Mouse (Mus musculus): Measurements from ENCODE around the gene Scn3b.

Scn3b gene

DNA sequence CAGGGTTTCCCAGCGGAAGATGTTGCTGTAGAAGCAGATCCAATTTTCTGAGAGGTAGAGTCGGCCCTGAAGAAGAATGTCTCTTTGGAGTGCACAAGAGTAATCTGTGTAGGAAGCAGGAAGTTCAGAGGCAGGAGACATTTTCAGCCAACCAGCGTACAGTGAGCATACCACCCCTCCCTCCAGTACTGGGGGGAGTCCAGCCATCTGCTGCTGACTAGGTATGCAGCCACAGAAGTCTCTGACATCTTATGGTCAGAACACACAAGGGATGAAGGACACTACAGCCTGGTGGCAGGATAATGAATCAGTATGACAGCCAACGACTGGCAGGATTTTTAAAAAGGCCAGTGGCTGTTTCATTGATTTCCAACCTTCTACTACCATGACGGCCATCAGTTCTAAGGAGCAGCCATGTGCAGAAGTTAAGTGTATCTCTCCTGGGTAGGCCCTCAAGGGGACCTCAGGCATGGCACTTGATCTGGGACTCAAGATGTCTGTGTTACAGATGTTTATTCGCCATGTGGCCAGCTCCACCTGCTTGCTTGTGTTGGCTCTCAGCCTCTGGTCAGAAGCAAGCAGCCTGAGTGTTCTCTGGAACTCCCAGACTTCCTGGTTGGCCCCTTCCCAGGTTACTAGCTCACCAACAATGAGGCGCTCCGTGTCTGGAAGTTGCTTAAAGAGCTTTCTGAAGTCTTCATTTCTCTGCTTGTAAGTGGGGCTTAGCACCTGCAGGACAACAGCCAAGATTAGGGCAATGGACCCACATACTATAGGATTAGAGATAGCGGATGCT lies 48.0 kb downstream of the Scn3b start:
- peak in 1 of 2 experiments; percentile 5 for DNase-seq (ENCODE audit: low spot score in 2 of 2)

DNA sequence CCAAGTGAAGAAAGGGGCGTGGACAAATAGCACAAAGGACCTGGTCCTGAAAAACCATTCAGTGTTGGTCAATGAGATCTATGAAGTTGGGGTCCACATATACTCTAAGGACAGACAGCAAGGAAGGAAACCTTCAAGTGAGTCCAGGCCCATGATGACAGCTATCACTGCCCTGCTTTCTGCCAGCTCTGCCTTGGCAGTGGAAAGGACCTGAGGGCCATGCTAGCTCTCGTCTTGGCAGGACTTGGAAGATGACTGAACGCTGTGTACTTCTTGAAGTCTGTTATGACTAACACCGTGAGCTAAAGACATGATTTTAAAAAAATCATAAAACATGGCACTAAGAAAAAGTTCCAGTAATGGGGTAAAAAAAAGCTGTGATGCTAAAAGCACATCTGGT lies 48.7 kb downstream of the Scn3b start:
- DNase-seq (ENCODE audit: low spot score in 2 of 2), result peak in 1 of 2 experiments; percentile 3

DNA sequence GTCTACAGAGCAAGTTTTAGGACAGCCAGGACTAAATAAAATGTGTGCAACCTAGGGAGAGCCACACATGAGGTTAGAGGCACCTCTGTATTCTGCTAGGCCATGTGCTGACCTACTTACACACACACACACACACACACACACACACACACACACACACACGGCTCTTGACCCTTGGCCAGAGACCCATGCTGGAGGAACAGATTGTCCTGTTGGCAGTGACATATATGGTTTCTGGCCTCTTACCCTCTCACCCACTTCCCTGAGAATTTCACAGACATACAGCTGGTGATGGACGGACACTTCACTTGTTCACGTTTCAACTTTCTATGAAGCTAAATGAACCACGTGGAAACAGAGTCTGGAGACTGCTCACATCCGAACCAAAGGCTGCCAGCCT lies 49.8 kb downstream of the Scn3b start:
- no peak for DNase-seq (ENCODE audit: low spot score in 2 of 2)

DNA sequence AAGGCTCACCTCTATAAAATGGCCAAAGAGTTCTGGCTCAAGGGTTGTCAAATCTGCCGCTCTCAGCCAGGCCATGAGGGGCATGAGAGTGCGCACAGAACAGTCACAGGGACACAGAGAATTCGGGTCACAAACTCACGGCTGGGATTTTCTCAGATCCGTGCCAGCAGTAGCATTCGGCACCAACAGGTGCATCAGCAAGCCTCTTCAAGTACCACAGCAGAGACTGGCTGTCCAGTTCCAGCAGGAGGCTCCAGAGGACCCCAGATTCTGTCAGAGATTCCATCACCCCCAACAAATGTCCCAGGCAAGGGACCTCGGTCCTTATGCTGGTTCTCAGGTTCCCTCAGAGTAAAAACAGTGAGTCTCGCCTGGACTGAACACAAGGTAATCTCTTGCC lies 51.4 kb downstream of the Scn3b start:
- DNase-seq (ENCODE audit: low spot score in 2 of 2), result no peak

DNA sequence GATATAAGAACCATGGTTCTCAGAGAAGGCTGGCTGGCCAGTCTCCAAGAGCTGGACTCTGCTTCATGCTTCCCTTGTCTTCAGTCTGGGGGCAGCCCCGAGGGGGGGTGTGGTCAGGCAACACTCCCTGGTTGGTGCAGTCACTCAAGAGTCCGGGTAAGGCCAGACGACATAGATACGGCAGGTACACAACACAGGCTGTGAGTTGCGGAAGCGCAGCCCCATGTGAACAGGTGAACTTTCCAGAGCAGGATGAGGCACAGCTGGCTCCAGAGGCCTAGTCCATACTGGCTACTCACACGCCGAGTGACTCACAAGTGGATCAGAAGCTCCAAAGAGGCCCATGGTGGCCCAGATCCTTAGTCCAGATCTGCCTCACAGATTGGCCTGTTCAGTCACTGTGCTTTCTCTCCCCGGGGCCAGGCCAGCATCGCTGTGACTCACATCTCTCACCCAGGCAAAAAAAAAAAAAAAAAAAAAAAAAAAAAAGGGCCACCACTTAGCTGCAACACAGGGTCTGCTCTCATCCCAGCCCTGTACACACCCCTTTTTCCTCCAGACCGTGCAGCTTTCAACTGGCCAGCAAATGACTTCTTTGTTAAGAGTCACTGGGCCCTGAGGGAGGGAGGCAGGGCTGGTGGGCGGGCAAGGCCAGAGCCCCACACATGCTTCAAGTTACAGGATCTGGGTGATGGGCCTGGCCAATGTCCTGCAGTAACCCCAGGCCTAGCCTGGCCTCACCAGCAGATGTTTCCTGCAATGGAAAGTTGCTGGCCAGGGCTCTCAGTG lies 52.1 kb downstream of the Scn3b start:
- no peak for DNase-seq (ENCODE audit: low spot score in 2 of 2)

DNA sequence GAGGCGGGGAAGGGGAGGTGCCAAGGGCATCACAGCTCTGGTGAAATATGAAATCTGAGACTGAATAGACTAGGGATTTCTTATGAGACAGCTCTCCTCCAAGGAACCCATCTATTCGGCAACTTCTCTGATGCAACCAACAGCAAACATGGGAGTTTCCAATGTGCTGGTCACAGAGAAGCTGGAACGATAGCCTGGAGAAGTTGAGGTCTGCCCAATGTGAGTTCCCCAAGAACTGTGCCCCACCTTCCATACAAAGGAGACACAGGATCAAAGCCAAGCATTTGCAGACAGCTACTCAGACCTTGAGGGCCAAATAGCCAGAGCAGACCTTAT lies 52.6 kb downstream of the Scn3b start:
- DNase-seq (ENCODE audit: low spot score in 2 of 2), result no peak

DNA sequence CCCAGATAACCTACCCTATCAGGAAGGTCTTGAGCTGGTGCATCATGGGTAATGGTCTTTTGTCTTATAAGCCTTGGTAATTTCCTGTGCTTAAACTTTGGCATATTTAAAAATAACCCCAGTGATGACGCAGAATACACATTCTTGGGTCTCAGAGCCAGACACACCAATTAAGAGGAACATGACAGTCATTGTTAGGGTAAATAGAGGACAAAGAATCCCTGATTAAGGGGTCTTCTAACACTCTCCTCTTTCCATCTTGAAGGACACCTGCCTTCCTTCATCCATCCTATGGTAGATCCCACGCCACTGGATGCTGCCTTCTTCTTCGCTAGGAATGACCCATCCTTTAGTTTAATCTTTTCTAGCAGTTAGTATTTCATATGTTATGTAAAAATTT lies 53.4 kb downstream of the Scn3b start:
- no peak for DNase-seq (ENCODE audit: low spot score in 2 of 2)

DNA sequence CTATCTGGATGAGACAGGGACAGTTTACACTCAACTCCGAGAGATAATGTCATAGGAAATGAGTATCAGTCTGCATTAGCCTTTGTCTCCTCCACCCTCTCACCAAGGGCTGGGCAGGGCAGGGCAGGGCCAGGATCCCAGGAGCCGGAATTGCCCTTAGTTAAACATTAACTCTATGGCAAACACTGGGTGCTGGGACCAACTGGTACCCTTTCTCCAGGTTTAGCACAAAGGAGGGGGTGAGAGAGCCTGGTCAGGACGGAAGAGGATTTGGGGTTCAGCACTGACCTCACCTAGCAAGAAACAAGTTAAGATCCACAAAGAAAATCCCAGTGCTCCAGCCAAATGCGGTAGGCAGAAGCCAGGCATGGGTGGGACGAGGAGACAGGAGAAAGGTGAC lies 54.2 kb downstream of the Scn3b start:
- DNase-seq (ENCODE audit: low spot score in 2 of 2), result peak in 1 of 2 experiments; percentile 3

DNA sequence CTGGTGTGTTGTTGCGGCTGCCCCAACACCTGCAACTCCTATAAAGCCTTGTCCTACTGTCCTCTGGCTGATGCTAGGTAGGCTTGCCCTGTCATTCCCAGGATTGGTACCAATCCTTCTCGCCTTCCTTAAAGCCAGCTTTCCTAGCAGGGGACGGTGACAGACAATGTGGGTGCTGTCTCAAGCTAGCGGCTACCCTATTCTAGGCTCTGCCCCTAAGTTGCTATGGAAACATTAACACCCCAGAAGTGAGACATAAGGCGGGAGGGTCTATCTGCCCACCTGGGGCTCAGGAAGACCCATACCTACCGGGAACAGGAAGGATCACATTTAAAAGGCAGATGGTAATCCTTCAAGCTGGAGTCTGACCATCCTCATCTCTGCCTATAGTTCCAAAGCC lies 54.8 kb downstream of the Scn3b start:
- DNase-seq (ENCODE audit: low spot score in 2 of 2), result no peak

DNA sequence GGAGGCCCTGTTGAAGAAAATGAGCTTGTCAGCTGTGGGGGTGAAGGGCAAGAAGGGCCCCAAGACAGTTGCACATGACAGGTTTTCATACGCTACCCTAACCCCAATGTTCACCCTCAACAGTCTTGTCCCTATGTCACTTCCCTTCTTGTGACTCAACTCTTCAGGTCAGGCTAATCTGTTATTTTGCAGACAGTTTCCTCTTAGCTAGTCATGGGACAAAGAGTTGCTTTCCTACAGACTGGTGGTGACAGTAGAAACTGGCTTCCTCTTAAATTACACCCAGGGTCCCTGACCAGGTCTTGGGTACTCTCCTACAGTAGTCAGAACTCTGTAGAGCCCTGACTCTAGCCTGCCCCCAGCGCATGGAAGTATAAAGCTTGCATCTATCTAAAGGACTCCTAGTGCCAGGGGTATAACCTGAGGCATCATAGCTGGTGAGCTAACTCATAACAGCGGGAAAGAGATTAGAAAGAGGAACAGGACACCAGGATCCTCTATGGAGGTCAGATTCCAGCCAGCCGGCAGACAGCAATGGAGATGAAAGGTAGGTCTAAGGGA lies 55.3 kb downstream of the Scn3b start:
- no peak for DNase-seq (ENCODE audit: low spot score in 2 of 2)

DNA sequence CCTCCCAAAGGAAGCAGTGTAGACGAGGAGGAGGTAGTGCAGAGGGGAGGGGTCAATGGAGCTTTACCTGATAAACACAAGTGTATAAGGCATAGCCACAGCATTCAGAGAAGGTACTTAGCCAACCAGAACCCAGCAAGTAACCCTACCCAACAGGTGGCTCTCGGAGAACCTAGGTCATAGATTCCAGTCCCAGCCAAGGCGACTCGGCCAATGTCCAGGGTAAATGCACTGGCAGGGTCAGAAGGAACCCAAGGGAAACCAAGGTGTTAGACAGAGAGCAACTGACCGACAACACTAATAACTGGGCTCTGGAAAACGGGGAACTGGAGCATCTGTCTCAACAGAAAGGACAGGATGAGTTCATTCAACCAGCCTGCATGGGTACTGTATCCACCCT lies 55.8 kb downstream of the Scn3b start:
- no peak for DNase-seq (ENCODE audit: low spot score in 2 of 2)

DNA sequence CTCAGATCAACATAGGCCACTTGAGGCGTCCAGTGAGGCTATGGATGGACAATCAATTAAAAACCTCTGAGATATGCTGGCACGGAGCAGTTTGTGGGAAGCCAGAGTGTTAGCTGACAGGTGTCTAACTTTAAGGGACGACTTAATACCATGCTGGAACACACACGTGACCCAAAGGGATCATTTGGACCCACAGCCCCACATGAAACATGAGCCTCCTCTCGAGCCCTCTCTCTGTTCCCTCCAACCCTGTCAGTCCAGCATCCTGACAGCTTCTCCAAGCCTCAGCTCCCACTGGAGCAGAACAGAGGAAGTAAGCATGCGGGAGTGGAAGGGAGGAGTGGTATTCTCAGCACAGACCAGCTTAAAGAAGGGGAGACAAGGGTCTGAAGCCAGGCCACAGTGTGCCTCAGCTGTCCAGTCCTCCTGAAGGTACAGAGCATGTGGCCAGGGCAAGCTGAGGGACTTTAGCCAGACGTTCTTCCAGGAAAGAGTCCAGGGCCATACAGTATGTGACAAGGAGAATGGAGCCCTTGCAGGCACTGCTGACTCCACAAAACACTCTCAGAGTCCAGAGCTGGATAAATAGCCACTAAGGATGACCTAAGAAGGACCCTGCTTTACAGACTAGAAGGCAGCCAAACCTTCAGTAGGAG lies 57.4 kb downstream of the Scn3b start:
- no peak for DNase-seq (ENCODE audit: low spot score in 2 of 2)

DNA sequence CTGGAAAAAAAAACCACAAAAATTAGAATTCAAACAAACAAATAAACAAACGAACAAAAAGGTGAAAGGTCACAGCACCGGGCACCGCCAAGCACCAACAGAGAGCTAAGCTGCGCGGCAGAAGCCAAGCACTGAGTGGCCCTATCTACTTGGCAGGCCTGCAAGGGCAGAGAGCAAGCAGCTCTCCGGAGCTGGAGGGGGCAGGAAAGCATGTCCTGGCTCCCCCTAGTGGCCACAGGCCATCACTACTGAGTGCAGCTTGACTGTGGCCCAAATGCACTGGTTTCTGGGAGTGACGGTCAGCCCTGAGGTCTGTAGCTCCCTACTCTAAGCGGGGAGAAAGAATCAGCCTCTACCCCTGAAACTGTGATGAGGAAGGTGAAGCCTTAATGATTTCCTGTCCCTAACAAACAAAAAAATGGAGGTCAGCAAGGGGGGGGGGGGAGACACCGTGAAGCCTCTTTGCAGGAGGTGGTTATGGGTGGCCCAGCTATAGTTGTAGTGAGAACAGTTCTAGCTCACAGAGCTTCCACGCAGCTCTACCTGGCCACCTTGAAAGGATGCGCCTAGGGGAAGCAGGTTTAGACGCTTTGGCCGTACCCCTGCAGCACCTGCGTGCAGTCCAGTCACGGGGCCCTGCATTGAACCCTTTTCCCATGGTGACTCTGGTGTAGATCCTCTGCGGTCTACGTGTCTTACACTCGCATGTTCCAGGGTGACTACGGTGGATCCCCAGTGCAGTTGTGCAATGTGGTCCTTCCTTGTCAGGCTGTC lies 61.8 kb downstream of the Scn3b start:
- DNase-seq (ENCODE audit: low spot score in 2 of 2), result peak; percentile 76 to 84

DNA sequence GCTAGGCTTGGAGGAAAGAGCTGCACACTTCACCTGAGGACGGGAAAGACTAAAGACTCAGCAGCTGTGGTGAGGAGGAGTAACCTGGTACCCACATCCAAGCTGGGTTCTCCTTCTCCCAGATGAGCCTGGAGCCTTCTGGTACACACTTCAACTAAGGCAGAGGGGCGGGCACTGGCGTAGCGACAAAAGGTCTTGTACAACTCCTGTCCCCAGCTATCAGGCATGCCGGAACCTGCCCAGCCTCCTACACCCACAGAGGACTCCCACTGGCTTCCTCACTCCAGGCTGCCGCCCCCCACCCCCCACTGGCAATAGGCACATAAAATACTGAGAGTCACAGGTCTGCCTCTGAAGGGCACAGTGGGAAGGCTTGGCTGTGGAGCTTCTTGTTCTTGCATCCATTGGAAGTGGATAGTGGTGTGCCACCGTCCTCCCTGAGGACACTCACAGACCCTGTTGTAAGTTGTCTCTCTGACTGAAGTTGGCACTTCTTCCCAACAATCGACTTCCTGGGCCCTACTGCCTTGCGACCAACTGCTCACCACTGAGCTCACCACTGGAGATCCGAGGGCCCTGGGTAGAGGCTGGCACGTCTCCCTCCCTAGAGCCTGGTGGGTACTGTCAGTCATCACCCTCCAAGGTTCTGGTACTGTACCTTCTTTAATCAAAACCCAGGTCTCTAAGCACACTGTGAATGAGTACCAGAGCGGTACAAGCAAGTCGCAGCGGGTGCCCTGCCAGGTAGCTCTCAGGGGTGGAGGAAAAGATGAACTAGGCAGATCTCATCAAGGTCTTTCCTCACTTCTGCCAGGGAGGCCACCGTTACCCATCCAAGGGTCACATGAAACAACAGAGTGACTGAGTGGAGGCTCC lies 62.6 kb downstream of the Scn3b start:
- DNase-seq (ENCODE audit: low spot score in 2 of 2), result no peak

DNA sequence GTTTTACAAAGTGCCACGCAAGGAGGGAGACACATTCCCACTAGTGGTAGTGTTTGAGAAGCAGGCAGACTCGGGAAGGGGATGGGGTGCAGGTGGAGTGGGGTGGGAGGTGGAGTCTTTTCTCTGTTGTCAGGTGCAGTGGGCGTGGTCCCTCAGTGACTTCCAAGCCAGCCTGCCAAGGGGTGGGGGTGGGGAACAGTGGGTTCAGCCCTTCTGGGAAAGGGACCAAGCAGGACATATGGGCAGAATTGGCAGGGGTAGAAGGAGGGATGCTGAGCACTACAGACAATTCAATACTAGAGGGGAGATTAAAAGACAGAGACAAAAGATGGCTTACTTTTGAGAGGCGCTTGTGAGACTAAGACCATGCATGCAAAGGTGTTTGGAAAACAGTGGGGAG lies 63.3 kb downstream of the Scn3b start:
- DNase-seq (ENCODE audit: low spot score in 2 of 2), result no peak

DNA sequence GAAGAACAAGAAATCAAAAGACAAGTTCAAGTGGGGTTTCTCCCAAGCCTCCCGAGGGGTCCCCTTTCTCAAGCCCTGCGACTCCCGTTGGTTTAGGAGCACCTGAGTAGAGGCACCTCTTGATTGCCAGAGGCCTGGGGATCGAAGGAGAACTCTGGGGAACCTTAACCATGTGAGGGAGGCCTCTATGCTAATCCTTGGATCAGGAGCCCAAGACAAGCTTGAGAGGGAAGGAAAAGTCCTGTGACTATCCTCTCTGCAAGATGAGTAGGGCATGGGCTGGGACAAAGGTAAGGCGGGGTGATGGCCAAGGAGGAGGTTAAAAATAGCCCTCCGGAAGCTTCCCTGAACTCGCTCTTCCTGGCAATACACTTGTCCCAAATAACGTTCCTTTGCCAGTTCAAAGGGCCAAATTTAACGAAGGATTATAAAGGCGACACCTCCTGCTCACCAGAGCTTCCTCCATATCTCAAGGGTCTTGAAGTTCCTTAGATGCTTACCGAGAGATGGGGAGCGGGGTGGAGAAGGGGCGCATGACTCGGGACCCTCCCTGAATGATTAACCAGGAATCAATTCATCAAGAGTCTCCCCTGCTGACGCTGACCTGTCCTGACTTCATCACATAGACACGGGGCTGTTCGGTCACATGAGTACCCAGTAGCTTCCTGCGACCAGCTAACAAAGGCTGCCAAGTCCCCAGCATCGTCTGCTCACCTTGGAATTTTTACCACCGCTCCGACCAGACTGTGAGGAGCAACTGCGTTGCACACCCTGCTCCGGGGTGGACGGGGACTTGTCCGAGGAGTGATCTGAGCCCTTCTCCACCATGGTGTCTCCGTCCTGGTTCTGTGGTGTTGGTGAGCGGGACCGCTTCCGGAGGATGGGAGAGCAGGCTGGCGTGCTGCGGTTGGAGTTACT lies 64.0 kb downstream of the Scn3b start:
- no peak for DNase-seq (ENCODE audit: low spot score in 2 of 2)

DNA sequence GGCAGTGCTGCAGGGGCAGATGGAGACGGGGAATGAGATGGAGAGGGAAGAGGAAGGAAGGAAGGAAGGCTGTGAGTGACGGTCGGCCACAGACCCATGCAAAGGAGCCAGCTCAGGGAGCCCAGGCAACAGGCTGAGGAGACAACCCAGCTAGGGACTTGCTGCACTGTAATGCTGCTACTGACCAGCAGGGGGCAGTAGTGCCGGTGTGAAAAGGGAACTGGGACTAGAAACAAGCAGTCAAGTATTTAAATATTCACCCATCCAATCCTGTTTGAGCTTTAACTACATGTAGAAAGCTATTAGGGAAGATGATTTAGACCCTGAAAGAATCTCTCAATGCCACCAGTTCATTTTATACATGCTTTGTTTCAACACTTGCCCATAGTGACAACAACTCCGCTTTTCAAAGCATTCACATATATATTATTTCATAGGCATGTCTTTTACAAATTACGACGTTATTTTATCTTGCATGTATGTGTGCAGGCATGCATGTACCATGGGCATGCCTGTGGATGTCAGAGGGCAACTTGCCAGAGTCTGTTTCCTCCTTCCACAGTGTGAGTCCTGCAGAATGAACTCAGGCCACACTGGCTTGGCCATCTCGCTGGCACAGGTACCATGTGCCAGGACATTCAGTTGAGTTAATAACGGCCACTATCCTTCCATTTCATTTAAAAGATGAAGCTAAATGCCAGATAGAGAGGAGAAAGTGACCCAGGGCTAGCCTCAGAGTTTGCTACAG lies 64.8 kb downstream of the Scn3b start:
- DNase-seq (ENCODE audit: low spot score in 2 of 2), result peak; percentile 69 to 85

DNA sequence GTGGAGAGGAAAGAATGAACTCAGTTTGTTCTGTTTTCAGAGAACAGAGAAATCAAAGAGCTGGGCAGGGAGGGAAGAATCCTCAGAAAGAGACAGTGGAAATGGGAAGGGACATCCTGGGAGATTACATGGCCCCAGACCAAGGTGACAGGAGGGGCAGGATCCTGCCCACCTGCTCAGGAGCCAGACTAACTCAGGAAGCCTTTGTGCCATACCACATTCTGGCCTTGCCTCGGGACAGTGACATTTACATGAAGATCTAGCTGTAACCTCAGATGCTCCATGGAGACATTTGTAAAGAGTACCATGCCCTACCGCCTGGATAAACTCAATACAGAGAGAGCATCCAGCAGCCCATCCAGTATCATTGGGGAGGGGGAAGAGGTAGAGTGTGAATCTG lies 65.6 kb downstream of the Scn3b start:
- no peak for DNase-seq (ENCODE audit: low spot score in 2 of 2)

DNA sequence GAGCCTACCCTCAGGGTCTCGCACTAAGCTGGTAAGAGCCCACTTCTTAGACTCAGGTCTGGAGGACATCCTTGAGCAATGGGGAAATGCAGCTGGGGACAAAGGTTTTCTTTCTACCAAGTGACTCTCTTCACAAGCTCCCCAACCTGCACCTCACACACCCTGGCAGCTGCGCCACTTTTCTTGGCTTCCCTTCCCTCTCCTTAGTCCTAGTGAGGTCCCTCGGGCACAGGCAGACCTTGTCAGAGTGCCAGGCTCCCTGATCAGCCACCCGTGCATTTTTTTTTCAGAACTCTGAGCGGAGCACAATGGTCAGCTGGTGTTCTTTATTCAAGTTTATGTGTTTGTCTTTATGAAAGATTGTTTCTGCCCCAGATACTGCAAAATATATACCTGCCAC lies 67.7 kb downstream of the Scn3b start:
- DNase-seq (ENCODE audit: low spot score in 2 of 2), result no peak
